ENCODE assay signal across 17 mouse cellular contexts in the genomic region with DNA sequence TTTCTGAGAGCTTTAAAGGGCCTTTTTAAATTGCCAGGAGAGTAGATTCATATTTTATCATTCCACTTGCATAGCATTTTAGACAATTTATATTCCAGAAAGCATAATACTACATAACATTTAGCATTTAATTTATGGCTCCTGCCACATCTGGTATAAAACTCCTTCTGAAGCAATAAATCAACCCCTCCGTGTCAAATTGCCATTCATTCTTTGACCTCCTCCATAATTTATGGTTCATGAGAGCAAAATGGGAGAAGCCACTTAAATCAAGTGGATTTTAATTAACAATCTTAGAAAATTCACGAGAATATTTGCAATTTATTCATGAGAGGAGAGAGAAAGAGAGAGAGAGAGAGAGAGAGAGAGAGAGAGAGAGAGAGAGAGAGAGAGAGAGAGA.
A peak's percentile ranks its signal among the peaks of the same experiment; 100 is the strongest.
DNase-seq lines count a peak whose midpoint lies in the region; ATAC-seq lines count a peak whose summit lies in the region.
"Had no signal": no experiment of that assay in that cellular context is flagged by ENCODE, and none has a peak within 500 bp of the region (broad histone marks: within the 10 kb centered on the region; RNA-seq: fewer than 3 reads in every experiment).

No protein-coding gene starts in this region.

- no peak overlapping the region for H3K4me2 ChIP-seq in forebrain, embryonic 13.5 days
- no peak overlapping the region for H3K4me2 ChIP-seq in hindbrain, embryonic 14.5 days (replicated peaks)
- H3K4me2 ChIP-seq in midbrain, embryonic 14.5 days (ENCODE audit: low read length) = no peak overlapping the region
- H3K4me2 ChIP-seq in heart, embryonic 11.5 days = no peak overlapping the region
- H3K4me2 ChIP-seq: embryonic facial prominence, embryonic 12.5 days; liver, embryonic 13.5 days; neural tube, embryonic 12.5 days had no signal

- H3K4me3 ChIP-seq in forebrain, embryonic 13.5 days = no peak overlapping the region
- H3K4me3 ChIP-seq in hindbrain, embryonic 14.5 days (replicated peaks; ENCODE audit: low read length) = no peak overlapping the region
- H3K4me3 ChIP-seq in midbrain, embryonic 14.5 days (replicated peaks; ENCODE audit: low read depth, low read length) = no peak overlapping the region
- H3K4me3 ChIP-seq in heart, embryonic 11.5 days (ENCODE audit: low read depth, low read length) = no peak overlapping the region
- H3K4me3 ChIP-seq: embryonic facial prominence, embryonic 12.5 days; heart, adult 2 months; limb, embryonic 10.5 days; liver, embryonic 13.5 days; neural tube, embryonic 12.5 days had no signal

- peak overlapping the region; percentile 70 for H3K27ac ChIP-seq in forebrain, embryonic 13.5 days
- H3K27ac ChIP-seq in hindbrain, embryonic 14.5 days = peak overlapping the region; percentile 78
- peak overlapping the region; percentile 58 for H3K27ac ChIP-seq in midbrain, embryonic 14.5 days (replicated peaks; ENCODE audit: low read depth, low read length)
- no peak overlapping the region for H3K27ac ChIP-seq in heart, embryonic 11.5 days (ENCODE audit: low read depth, low read length)
- H3K27ac ChIP-seq: embryonic facial prominence, embryonic 12.5 days; heart, adult 2 months; limb, embryonic 10.5 days; liver, embryonic 13.5 days; neural tube, embryonic 12.5 days had no signal

- no peaks in the 10 kb centered on the region for H3K36me3 ChIP-seq in forebrain, embryonic 13.5 days (ENCODE audit: poor library complexity, severe bottlenecking)
- H3K36me3 ChIP-seq in hindbrain, embryonic 14.5 days (replicated peaks; ENCODE audit: control insufficient read depth, insufficient read depth) = no peaks in the 10 kb centered on the region
- H3K36me3 ChIP-seq in midbrain, embryonic 14.5 days (ENCODE audit: control insufficient read depth, insufficient read depth, low read length) = no peaks in the 10 kb centered on the region
- H3K36me3 ChIP-seq in heart, embryonic 11.5 days (ENCODE audit: control insufficient read depth, insufficient read depth, low read length) = no peaks in the 10 kb centered on the region
- H3K36me3 ChIP-seq: embryonic facial prominence, embryonic 12.5 days; limb, embryonic 10.5 days; liver, embryonic 13.5 days; neural tube, embryonic 12.5 days had no signal

- no peak for ATAC-seq in forebrain, embryonic 13.5 days
- no peak for ATAC-seq in hindbrain, embryonic 14.5 days (ENCODE audit: low FRiP score)
- ATAC-seq in midbrain, embryonic 14.5 days (ENCODE audit: low FRiP score, low TSS enrichment) = no peak
- ATAC-seq in heart, embryonic 11.5 days (replicated peaks; ENCODE audit: insufficient number of reproducible peaks, low FRiP score, low TSS enrichment) = no peak
- ATAC-seq: intestine, embryonic 16.5 days had no signal

- H3K9ac ChIP-seq in forebrain, embryonic 13.5 days = no peak overlapping the region
- no peak overlapping the region for H3K9ac ChIP-seq in hindbrain, embryonic 14.5 days
- no peak overlapping the region for H3K9ac ChIP-seq in midbrain, embryonic 14.5 days (replicated peaks; ENCODE audit: low read length)
- no peak overlapping the region for H3K9ac ChIP-seq in heart, embryonic 11.5 days (ENCODE audit: low read depth, low read length)
- H3K9ac ChIP-seq: embryonic facial prominence, embryonic 12.5 days; liver, embryonic 13.5 days; neural tube, embryonic 12.5 days had no signal

- no peaks in the 10 kb centered on the region for H3K9me3 ChIP-seq in forebrain, embryonic 13.5 days (replicated peaks)
- no peaks in the 10 kb centered on the region for H3K9me3 ChIP-seq in hindbrain, embryonic 14.5 days (ENCODE audit: control insufficient read depth, low read length)
- H3K9me3 ChIP-seq in midbrain, embryonic 14.5 days (ENCODE audit: control insufficient read depth, low read length) = no peaks in the 10 kb centered on the region
- H3K9me3 ChIP-seq in heart, embryonic 11.5 days (replicated peaks; ENCODE audit: control insufficient read depth, low read length) = no peaks in the 10 kb centered on the region
- H3K9me3 ChIP-seq: embryonic facial prominence, embryonic 12.5 days; limb, embryonic 10.5 days; liver, embryonic 13.5 days; neural tube, embryonic 12.5 days had no signal

- H3K4me1 ChIP-seq in forebrain, embryonic 13.5 days = peaks cover 25% of the 10 kb centered on the region
- peaks cover 19% of the 10 kb centered on the region for H3K4me1 ChIP-seq in hindbrain, embryonic 14.5 days (replicated peaks; ENCODE audit: control insufficient read depth, insufficient read depth, low read length)
- H3K4me1 ChIP-seq in midbrain, embryonic 14.5 days (ENCODE audit: control insufficient read depth, insufficient read depth, low read length) = peaks cover 23% of the 10 kb centered on the region
- H3K4me1 ChIP-seq in heart, embryonic 11.5 days (ENCODE audit: control insufficient read depth, insufficient read depth, low read length) = no peaks in the 10 kb centered on the region; the same call in 1 of the 2 replicates
- H3K4me1 ChIP-seq: embryonic facial prominence, embryonic 12.5 days; liver, embryonic 13.5 days had no signal

- H3K27me3 ChIP-seq in forebrain, embryonic 13.5 days = peaks cover 6% of the 10 kb centered on the region
- H3K27me3 ChIP-seq in hindbrain, embryonic 14.5 days (ENCODE audit: control insufficient read depth, insufficient read depth, low read length) = no peaks in the 10 kb centered on the region
- no peaks in the 10 kb centered on the region for H3K27me3 ChIP-seq in midbrain, embryonic 14.5 days (ENCODE audit: control insufficient read depth, insufficient read depth, low read length)
- H3K27me3 ChIP-seq in heart, embryonic 11.5 days (ENCODE audit: control insufficient read depth, insufficient read depth, low read length) = no peaks in the 10 kb centered on the region
- H3K27me3 ChIP-seq: embryonic facial prominence, embryonic 12.5 days; liver, embryonic 13.5 days; neural tube, embryonic 12.5 days had no signal

- 5% methylated on average over 2 of the region's 2 CpGs for whole genome bisulfite sequencing in forebrain, embryonic 13.5 days
- WGBS in hindbrain, embryonic 14.5 days = 6% methylated on average over 2 of the region's 2 CpGs
- 2% methylated on average over 2 of the region's 2 CpGs for WGBS in midbrain, embryonic 14.5 days
- WGBS in heart, embryonic 11.5 days (ENCODE audit: insufficient replicate concordance) = 60% methylated on average over 2 of the region's 2 CpGs

- DNase-seq in embryo, embryonic 11 days = peak; percentile 37
- DNase-seq in hindbrain, embryonic 14.5 days (ENCODE audit: low spot score) = no peak
- DNase-seq in midbrain, embryonic 14.5 days = peak; percentile 31
- no peak for DNase-seq in natural killer cell, adult 2 months (ENCODE audit: low spot score in 2 of 2)
- no peak for DNase-seq in cerebellum, adult 11-12 months
- no peak for DNase-seq in ovary, postnatal 10 days (ENCODE audit: low spot score)
- DNase-seq: cerebellum, adult 9-10 months; heart, adult 2 months; heart, postnatal 10 days; kidney, postnatal 14 days; liver, embryonic 13.5 days had no signal

Comparison
In these comparisons a context has a peak if more than half of its experiments do, and no peak if none do; other contexts are left out.
1. DNase-seq: peak in embryo, embryonic 11 days (single experiment) and midbrain, embryonic 14.5 days (single experiment); none in hindbrain, embryonic 14.5 days (single experiment), natural killer cell, adult 2 months (0 of 2), cerebellum, adult 11-12 months (single experiment) and ovary, postnatal 10 days (single experiment).